Mouse (Mus musculus) C2C12 (cell line): ENCODE data around the gene St6gal1. TPM values are rescaled to one million over a fixed set of nuclear protein-coding genes. Genes with fewer than 3 reads are reported as not detected.

Experiments used
- H3K27me3 ChIP-seq: one replicate; pipeline ENCODE4 v1.6.1; 2011; ENCODE audit not compliant: control insufficient read depth, insufficient read depth, insufficient read length
- H3K36me3 ChIP-seq: one replicate; pipeline ENCODE4 v1.6.1; 2011; ENCODE audit not compliant: control insufficient read depth, insufficient read depth
- H3K4me3 ChIP-seq: one replicate; pipeline ENCODE4 v1.5.1; 2011; ENCODE audit warnings: mild to moderate bottlenecking, control low read depth; ENCODE audit not compliant: poor library complexity, insufficient read depth, severe bottlenecking
- H3K79me2 ChIP-seq: one replicate; pipeline ENCODE4 v1.6.1; 2011; ENCODE audit not compliant: control insufficient read depth, insufficient read depth
- H3K79me3 ChIP-seq: one replicate; pipeline ENCODE4 v1.6.1; 2011; ENCODE audit warnings: low read depth, control low read depth
- H3ac ChIP-seq: one replicate; pipeline ENCODE3; 2011; ENCODE audit warnings: low read depth; ENCODE audit not compliant: control insufficient read depth, insufficient read length
- CEBPB ChIP-seq: IDR thresholded peaks from one replicate; pipeline ENCODE4 v1.6.1; 2011; ENCODE audit warnings: low read depth, mild to moderate bottlenecking, control low read depth, moderate library complexity
- CTCF ChIP-seq: IDR thresholded peaks from one replicate; pipeline ENCODE4 v1.5.1; 2011; ENCODE audit not compliant: control insufficient read depth, insufficient read depth, insufficient read length
- FOSL1 ChIP-seq: IDR thresholded peaks from one replicate; pipeline ENCODE4 v1.8.0; 2011; ENCODE audit warnings: mild to moderate bottlenecking, low read length; ENCODE audit not compliant: poor library complexity, insufficient read depth, severe bottlenecking
- MAX ChIP-seq: IDR thresholded peaks from one replicate; pipeline ENCODE4 v1.6.1; 2011; ENCODE audit warnings: mild to moderate bottlenecking, control low read depth
- MYOD1 ChIP-seq: IDR thresholded peaks from one replicate; pipeline ENCODE4 v1.6.1; 2011; ENCODE audit warnings: low read depth; ENCODE audit not compliant: control insufficient read depth, insufficient read length
- MYOG ChIP-seq: IDR thresholded peaks from one replicate; pipeline ENCODE4 v1.6.1; 2011; ENCODE audit not compliant: control insufficient read depth, insufficient read length; ENCODE audit errors: extremely low read depth
- USF1 ChIP-seq: IDR thresholded peaks from one replicate; pipeline ENCODE4 v1.6.1; 2011; ENCODE audit warnings: low read depth, mild to moderate bottlenecking, control low read depth, moderate library complexity
- polyA plus RNA-seq: library from polyadenylated mRNA; unstranded; fragments of >200 nt; fragmentation: generic; extraction: Trizol; gene quantifications from one replicate; pipeline ENCODE4 v1.2.1, GENCODE M21; 2012; ENCODE audit warnings: missing spikeins

The St6gal1 gene
- polyA plus RNA-seq, 1 experiment = 6.2 TPM

DNA sequence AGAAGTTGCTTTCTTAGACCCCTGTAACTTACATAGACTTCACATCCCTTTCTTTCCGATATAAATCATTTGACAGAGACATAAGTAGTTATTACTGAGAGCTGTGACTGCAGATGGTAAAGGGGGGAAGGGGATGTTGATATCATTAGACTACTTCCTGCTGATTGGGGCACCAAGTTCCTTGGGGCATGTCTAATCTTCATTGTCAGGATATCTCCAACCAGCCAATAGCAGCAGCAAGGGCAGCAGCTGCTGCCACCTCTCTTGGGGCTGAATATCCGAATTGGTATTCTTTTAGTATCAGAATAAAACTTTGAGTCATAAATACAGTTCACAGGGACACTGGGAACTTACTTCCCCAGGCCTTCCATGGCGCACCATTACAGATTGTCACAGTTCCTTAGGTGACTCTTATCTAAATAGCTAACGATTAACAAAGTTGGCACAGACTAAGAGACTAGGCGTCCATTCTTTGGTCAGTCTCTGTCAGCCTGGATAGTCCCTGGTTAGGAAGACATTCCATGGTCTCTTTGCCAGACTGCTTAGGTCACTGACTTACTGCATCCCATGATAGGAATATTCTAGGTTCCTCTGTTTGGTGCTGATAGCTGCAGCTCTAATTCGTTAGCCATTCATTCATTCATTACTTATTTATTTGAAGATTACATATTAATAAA is 109.5 kb downstream of the St6gal1 start:
- Histone ChIP-seq H3K4me3 (no peak overlapping the region), H3K79me2 (no peaks in the 10 kb centered on the region), H3ac (no peak overlapping the region), H3K36me3 (no peaks in the 10 kb centered on the region), H3K79me3 (no peaks in the 10 kb centered on the region), H3K27me3 (no peaks in the 10 kb centered on the region)
- TF ChIP-seq MYOG (no peak), CEBPB (no peak), MYOD1 (no peak), USF1 (no peak), CTCF (no peak), FOSL1 (no peak), MAX (no peak)

GRCm38 (mm10) chr16:23337317-23337716 is 112.8 kb downstream of the St6gal1 start:
- no peaks in the 10 kb centered on the region for H3K79me3 ChIP-seq
- no peak for TF ChIP-seq MAX
- TF ChIP-seq CEBPB = no peak
- no peak for TF ChIP-seq CTCF
- no peak for TF ChIP-seq USF1
- no peaks in the 10 kb centered on the region for H3K27me3 ChIP-seq
- no peaks in the 10 kb centered on the region for H3K79me2 ChIP-seq
- H3ac ChIP-seq = no peak overlapping the region
- no peaks in the 10 kb centered on the region for H3K36me3 ChIP-seq
- no peak overlapping the region for H3K4me3 ChIP-seq

DNA sequence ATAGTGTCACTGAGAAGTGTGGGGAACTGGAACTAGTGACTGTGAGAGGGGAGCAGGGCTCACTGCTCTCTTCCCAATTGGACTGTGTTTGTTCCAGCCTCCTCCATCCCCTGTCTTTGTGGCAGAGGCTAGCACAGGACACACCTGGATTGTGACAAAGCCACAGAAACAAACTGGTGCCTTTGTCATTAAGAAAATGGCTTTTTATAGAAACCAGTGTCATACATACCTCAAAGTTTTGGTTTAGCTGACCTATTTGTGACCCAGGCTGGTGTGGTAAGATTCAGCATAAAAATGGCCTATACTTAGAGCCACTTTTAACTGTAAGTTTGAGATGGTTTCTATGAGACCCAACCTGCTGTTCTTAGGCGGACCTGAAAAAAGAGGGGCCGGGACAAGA is 116.7 kb downstream of the St6gal1 start:
- no peaks in the 10 kb centered on the region for H3K79me2 ChIP-seq
- H3ac ChIP-seq = no peak overlapping the region
- TF ChIP-seq MAX = no peak
- TF ChIP-seq CEBPB = no peak
- TF ChIP-seq MYOG = no peak
- no peak for TF ChIP-seq MYOD1
- no peak for TF ChIP-seq CTCF
- TF ChIP-seq USF1 = no peak
- no peak for TF ChIP-seq FOSL1
- no peaks in the 10 kb centered on the region for H3K36me3 ChIP-seq
- no peaks in the 10 kb centered on the region for H3K79me3 ChIP-seq
- H3K27me3 ChIP-seq = no peaks in the 10 kb centered on the region
- H3K4me3 ChIP-seq = no peak overlapping the region

GRCm38 (mm10) chr16:23350802-23351201 is 126.3 kb downstream of the St6gal1 start:
- no peak overlapping the region for H3ac ChIP-seq
- no peak for TF ChIP-seq CTCF
- TF ChIP-seq USF1 = no peak
- no peak for TF ChIP-seq MYOD1
- no peak for TF ChIP-seq FOSL1
- TF ChIP-seq MYOG = no peak
- no peak for TF ChIP-seq CEBPB
- TF ChIP-seq MAX = no peak
- H3K36me3 ChIP-seq = no peaks in the 10 kb centered on the region
- no peaks in the 10 kb centered on the region for H3K79me3 ChIP-seq
- H3K27me3 ChIP-seq = no peaks in the 10 kb centered on the region
- H3K4me3 ChIP-seq = no peak overlapping the region
- no peaks in the 10 kb centered on the region for H3K79me2 ChIP-seq

DNA sequence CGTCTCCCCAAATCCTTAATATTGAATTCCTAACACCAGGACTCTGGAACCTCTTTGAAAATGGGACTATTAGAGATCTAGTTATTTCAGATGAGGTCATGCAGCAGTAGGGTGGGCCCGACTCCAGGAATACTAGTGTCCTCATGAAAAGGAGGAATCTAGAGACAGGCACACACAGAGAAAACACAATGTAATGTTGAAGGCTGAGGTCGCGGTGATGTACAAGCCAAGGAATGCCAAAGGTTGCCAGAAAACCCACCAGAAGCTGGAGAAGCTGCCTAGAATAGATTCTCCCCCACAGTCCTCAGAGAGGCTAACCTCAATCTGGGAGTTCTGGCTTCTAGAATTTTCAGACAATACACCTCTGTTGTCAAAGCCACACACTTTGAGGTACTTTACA is 136.5 kb downstream of the St6gal1 start:
- Histone ChIP-seq H3K36me3 (no peaks in the 10 kb centered on the region), H3K27me3 (no peaks in the 10 kb centered on the region), H3ac (no peak overlapping the region), H3K79me3 (no peaks in the 10 kb centered on the region), H3K4me3 (no peak overlapping the region), H3K79me2 (no peaks in the 10 kb centered on the region)
- no peak for TF ChIP-seq CTCF

DNA sequence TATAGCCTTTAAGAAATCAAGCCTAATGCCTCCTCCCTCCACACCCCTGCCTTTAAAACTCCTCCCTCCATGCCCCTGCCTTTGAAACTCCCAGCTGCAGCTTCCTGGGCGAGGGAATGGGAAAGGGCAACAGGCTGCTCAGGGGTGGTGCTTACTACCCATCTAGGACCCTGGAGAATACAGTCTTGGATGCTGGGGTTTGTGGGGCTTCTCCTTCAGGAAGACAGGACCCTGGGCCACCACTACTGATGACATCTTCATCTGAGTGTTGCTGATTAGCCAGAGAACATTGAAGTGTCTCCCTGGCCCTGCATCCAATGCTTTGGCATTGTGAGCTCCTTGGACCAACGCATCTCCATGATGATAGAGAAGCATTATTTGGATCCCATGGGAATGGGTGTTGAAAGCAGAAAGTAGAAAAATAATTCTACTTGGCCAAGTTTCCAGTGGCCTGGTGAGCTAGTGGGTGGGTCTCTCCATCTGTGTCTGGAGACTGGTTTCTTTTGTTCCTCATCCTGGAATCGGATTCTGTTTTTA is 137.0 kb downstream of the St6gal1 start:
- H3K4me3 ChIP-seq = no peak overlapping the region
- no peaks in the 10 kb centered on the region for H3K27me3 ChIP-seq
- H3K36me3 ChIP-seq = no peaks in the 10 kb centered on the region
- no peaks in the 10 kb centered on the region for H3K79me3 ChIP-seq
- no peak for TF ChIP-seq MAX
- TF ChIP-seq MYOD1 = no peak
- TF ChIP-seq FOSL1 = no peak
- no peaks in the 10 kb centered on the region for H3K79me2 ChIP-seq
- no peak overlapping the region for H3ac ChIP-seq
